Mouse (Mus musculus) bone marrow macrophage, adult 2 months (primary cell): Measurements from ENCODE around the gene Zfp385a. TPM values are rescaled to one million over a fixed set of nuclear protein-coding genes. Genes with fewer than 3 reads are reported as not detected.

Experiments
- H3K27ac ChIP-seq: 2 replicates; pipeline ENCODE4 v1.5.1; 2012; ENCODE audit warnings: low read depth, low read length; ENCODE audit not compliant: insufficient read depth
- H3K4me1 ChIP-seq: 2 replicates; pipeline ENCODE4 v1.6.1; 2012; ENCODE audit warnings: low read length; ENCODE audit not compliant: control insufficient read depth, insufficient read depth
- H3K4me3 ChIP-seq: 2 replicates; pipeline ENCODE4 v1.5.1; 2012; ENCODE audit warnings: mild to moderate bottlenecking, low read length, moderate library complexity; ENCODE audit not compliant: insufficient read depth
- CTCF ChIP-seq: IDR thresholded peaks from 2 replicates; pipeline ENCODE4 v1.5.1; 2012; ENCODE audit warnings: low read depth, mild to moderate bottlenecking, low read length, moderate library complexity
- POLR2A ChIP-seq: IDR thresholded peaks from 2 replicates; pipeline ENCODE4 v1.6.1; 2012; ENCODE audit warnings: mild to moderate bottlenecking, low read depth, low read length, borderline replicate concordance
- polyA plus RNA-seq: library from polyadenylated mRNA; stranded (reverse); fragments of >200 nt; gene quantifications from 2 replicates; pipeline ENCODE4 v1.2.4, GENCODE M21; 2012; ENCODE audit not compliant: missing spikeins, insufficient read depth, insufficient read length

Zfp385a gene
- polyA plus RNA-seq, 1 experiment: 86.1 TPM

DNA sequence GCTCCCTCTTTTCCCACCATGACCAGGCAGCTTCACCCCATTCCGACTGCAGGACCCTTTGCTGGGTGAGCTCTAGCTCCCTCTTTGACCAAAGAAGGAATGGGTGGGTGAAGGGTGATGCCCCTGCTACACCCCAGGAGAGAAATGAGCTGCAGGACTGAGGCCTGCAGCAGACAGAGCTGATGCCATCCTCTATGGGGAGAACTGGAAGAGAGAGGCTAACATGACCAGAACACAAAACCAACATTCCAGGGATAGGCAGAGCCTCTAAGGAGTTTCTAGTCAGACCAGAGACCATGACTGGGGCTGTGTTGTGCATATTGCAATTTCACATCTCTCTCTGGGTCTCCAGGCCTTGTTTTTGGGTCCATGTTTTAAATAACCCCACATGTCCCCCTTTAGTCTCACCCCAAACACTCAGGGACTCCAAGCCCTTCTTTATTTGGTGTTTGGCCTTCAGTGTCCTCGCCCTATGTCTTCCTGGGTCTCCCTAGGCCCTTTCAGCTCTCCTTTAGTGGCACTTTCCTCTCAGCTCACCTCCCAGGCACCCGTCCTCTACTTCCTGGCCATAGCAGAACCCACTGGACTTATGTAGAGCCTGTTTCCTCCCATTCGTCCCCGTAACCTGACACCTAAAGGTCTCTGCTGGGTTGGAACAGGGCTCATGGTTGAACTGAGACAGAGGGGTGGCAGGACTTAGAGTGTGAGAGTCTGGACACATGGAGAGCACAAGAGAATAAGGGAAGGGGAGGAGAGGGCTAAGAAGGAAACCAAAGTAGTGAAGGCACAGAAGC is 38.1 kb downstream of the Zfp385a start:
- Histone ChIP-seq H3K27ac (no peak overlapping the region), H3K4me1 (peaks cover 23% of the 10 kb centered on the region), H3K4me3 (no peak overlapping the region)
- no peak for TF ChIP-seq CTCF
- TF ChIP-seq POLR2A: no peak

DNA sequence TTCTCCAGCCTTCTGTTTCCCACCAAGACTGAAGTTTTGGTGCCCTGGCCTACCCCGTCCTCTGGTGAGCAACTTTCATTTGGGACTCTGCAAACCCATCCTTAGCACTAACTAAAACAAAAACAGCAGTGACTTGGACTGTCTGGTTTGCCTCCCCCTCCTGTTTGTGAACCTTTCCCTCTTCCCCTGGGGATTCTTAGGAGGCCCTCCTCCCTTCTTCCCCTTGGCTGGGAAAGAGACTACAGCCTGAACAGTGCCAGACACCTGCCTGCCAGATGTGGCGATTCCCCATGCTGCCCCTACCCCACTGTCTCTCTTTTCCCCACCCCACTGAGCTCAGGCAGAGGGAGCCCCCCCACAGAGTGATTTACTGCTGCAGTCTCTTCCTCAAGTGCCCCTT is 38.8 kb downstream of the Zfp385a start:
- no peak overlapping the region for H3K4me3 ChIP-seq
- H3K4me1 ChIP-seq: peaks cover 16% of the 10 kb centered on the region
- no peak for TF ChIP-seq CTCF
- TF ChIP-seq POLR2A: no peak
- no peak overlapping the region for H3K27ac ChIP-seq

DNA sequence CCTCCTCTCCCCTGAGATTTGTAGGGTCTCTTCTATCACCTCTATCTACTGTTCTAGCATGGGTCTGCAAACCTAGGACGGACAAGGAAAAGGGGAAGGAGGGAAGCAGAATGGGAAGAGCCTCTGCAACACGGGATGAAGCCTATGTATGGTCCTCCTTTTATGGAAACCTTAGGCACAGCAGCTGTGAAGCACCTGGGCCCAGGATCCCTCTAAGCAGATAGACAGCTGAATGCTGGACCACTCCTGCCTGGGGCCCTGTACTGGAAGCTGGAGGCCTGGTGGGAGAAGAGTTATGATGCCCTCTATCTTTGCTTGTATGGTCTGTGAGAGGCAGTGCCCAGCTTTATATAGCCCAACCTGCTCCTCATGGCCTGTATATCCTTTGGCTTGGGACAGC is 39.3 kb downstream of the Zfp385a start:
- H3K4me1 ChIP-seq: peaks cover 16% of the 10 kb centered on the region
- TF ChIP-seq POLR2A: no peak
- TF ChIP-seq CTCF: no peak

DNA sequence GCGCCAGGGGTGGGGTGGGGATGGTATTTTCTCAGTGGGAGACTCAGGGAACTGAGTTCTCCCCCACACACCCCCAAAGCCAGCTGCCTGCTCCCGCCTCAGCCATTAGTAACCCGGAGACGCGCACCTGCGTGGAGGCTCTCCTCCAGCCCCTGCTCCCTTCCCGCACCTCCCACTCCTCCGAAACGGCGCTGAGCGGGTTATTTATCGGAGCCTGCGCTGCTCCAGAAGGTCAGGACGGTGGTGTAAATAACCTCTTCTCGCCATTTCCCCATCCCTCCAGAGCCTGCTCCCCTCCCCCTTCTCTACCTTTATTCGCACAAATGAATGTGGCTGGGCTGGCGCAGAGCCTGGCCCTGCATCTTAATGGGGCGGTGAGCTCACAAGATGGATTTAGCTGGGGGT is 39.8 kb downstream of the Zfp385a start:
- no peak for TF ChIP-seq CTCF
- TF ChIP-seq POLR2A: no peak
- H3K27ac ChIP-seq: no peak overlapping the region
- H3K4me1 ChIP-seq: peaks cover 16% of the 10 kb centered on the region
- no peak overlapping the region for H3K4me3 ChIP-seq

More for the DNA sequence above, 39.3 kb downstream of the Zfp385a start:
- Histone ChIP-seq H3K4me3 (no peak overlapping the region), H3K27ac (no peak overlapping the region)

DNA sequence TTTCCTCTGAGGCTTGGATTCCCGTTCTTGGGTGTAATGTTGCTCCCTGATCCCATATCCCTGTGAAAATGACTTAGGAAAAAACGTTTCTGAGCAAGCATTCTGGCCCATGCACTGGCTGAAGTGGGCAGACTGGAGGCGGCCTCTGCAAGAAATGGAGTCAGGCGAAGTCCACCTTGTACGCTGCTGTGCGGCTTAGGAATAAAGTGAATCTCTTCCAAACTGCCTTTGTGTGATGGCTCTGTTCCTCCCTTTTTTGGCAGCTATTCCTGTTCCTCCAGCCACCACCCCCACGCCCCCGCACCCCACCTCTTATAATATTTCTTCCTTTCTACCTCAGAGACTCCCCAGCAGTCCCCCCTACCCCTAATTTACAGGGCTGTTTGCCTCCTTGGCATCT is 40.2 kb downstream of the Zfp385a start:
- Histone ChIP-seq H3K27ac (no peak overlapping the region), H3K4me3 (no peak overlapping the region), H3K4me1 (peaks cover 16% of the 10 kb centered on the region)
- TF ChIP-seq POLR2A: no peak
- no peak for TF ChIP-seq CTCF

- Histone ChIP-seq H3K27ac (no peak overlapping the region), H3K4me1 (peaks cover 11% of the 10 kb centered on the region), H3K4me3 (no peak overlapping the region)
- TF ChIP-seq CTCF (no peak), POLR2A (no peak)
Measured at GRCm38 (mm10) chr15:103298861-103299616, 40.9 kb downstream of the Zfp385a start.

- TF ChIP-seq POLR2A (no peak), CTCF (no peak)
- Histone ChIP-seq H3K4me1 (0 out of 2 replicates have a peak, but pooled peaks cover 3% of the 10 kb centered on the region), H3K4me3 (no peak overlapping the region), H3K27ac (no peak overlapping the region)
Measured at GRCm38 (mm10) chr15:103298026-103298425, 41.9 kb downstream of the Zfp385a start.

DNA sequence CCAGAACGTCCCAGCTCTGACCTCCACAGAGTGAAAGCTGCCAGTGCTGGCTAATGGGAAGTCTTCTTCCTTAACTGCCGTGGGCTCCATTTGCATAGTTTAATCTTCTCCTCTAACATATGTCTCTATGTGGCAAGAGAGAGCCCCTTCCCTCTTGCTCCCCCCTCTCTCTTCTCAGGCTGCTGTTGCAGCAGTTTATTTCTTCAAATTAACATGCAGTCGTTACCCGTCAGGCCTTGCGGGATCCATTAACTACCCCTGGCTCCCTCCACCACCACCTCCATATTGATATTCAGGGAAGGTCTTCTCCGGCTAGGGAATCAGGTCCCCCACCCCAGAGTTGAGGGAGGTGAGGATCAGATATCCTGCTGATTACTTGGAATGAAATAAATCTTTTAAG is 42.6 kb downstream of the Zfp385a start:
- no peak for TF ChIP-seq POLR2A
- no peak for TF ChIP-seq CTCF
- Histone ChIP-seq H3K4me1 (0 out of 2 replicates have a peak, but pooled peaks cover 3% of the 10 kb centered on the region), H3K27ac (no peak overlapping the region), H3K4me3 (no peak overlapping the region)

- no peak for TF ChIP-seq CTCF
- TF ChIP-seq POLR2A: no peak
- Histone ChIP-seq H3K4me1 (no peaks in the 10 kb centered on the region), H3K27ac (no peak overlapping the region), H3K4me3 (no peak overlapping the region)
Measured at GRCm38 (mm10) chr15:103295851-103296250, 44.0 kb downstream of the Zfp385a start.

DNA sequence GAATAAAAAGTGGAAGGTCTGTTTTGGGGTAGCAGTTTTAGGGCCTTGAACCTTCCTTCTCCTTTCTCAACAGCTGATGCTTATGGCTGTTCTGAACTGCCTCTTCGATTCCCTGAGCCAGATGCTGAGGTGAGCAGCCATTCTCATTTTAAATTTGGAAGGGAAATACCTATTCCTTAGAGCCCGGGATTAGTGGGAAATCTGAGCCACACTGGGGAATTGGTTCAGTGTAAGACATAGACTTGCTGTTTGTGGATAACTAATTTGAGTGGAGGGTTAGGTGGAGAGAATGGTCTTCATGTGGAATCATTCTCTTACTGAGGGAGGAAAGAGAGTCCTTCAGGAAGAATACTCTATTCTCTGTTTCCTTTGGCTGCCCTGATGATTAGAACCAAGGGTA is 45.2 kb downstream of the Zfp385a start:
- Histone ChIP-seq H3K27ac (no peak overlapping the region), H3K4me3 (no peak overlapping the region), H3K4me1 (no peaks in the 10 kb centered on the region)
- TF ChIP-seq CTCF (no peak), POLR2A (no peak)
